8 mouse cellular contexts compared by ENCODE assay signal in the genomic region with DNA sequence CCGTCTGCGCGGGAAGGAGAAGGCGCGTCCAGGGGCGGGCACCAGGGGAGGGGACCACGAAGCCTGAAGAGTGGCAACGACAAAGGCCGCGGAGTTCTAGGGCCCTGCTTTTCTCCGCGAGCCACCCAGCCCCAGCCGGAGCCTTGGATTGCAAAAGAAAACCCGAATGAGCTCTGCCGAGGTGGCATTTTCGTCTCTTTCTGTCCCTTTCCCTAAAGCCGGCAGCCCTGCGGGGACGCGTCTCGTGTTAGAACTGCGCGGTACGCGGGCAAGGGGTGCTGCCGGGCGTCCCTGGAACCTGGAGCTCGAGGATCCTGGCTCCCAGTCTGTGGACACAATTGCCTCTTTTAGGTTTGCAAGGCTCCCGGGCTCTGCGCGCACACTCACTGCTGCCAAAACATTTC.
DNase-seq lines count a peak whose midpoint lies in the region; ATAC-seq and TF ChIP-seq lines count a peak whose summit lies in the region.

No protein-coding gene starts in this region.

- no peak overlapping the region for H3K27ac ChIP-seq in liver, embryonic 11.5 days (ENCODE audit: low read depth, low read length)

- TF ChIP-seq POLR2A in lung, adult 2 months (IDR thresholded peaks at IDR 0.05; ENCODE audit: borderline replicate concordance, extremely low read depth, low read depth, low read length), result no peak

- H3K9me3 ChIP-seq in liver, embryonic 11.5 days (ENCODE audit: control insufficient read depth, low read length), result no peaks in the 10 kb centered on the region

- H3K4me3 ChIP-seq in liver, embryonic 11.5 days (ENCODE audit: low read depth, low read length), result peak overlapping the region; percentile 7; the same call in 1 of the 2 replicates
- H3K4me3 ChIP-seq in lung, adult 2 months (replicated peaks; ENCODE audit: extremely low read depth, low read depth, low read length), result no peak overlapping the region

- no peak overlapping the region for H3K9ac ChIP-seq in liver, embryonic 11.5 days (ENCODE audit: low read depth, low read length)

- no peaks in the 10 kb centered on the region for H3K36me3 ChIP-seq in liver, embryonic 11.5 days (ENCODE audit: control insufficient read depth, insufficient read depth, low read length)

- peak; percentile 10 for DNase-seq in kidney, postnatal 10 days
- no peak for DNase-seq in kidney, adult 11 months
- peak; percentile 44 for DNase-seq in embryo, embryonic 10 days (ENCODE audit: low spot score)
- DNase-seq in gastrocnemius, postnatal 36 days, result peak; percentile 10 to 27
- DNase-seq in liver, embryonic 11.5 days (ENCODE audit: low spot score), result peak; percentile 46
- DNase-seq in layer of hippocampus, postnatal 14 days (ENCODE audit: low spot score in 2 of 2), result no peak
- no peak for DNase-seq in thymus, postnatal 25 days
- no peak for DNase-seq in lung, adult 2 months

- 2% methylated on average over 31 of the region's 31 CpGs for WGBS in liver, embryonic 11.5 days
- WGBS in lung, adult 2 months, result 3% methylated on average over 31 of the region's 31 CpGs

- intact Hi-C loops in gastrocnemius, postnatal 36 days (cut with DNase I), result loop anchor here (2.0 kb wide), 1 partner anchor 583 kb away; no protein-coding TSS in a partner anchor

- H3K4me2 ChIP-seq in liver, embryonic 11.5 days, result no peak overlapping the region

- no peak for TF ChIP-seq CTCF in lung, adult 2 months (IDR thresholded peaks at IDR 0.05; ENCODE audit: insufficient read depth, low read length)

- ATAC-seq in liver, embryonic 11.5 days (replicated peaks; ENCODE audit: low FRiP score), result no peak

- H3K4me1 ChIP-seq in liver, embryonic 11.5 days (replicated peaks; ENCODE audit: control insufficient read depth, insufficient read depth, low read length), result no peaks in the 10 kb centered on the region
- H3K4me1 ChIP-seq in lung, adult 2 months (ENCODE audit: control insufficient read depth, insufficient read depth, low read length), result no peaks in the 10 kb centered on the region

- peaks cover 41% of the 10 kb centered on the region for H3K27me3 ChIP-seq in liver, embryonic 11.5 days (replicated peaks; ENCODE audit: control insufficient read depth, insufficient read depth, low read length)

Comparison
In these comparisons a context has a peak if more than half of its experiments do, and no peak if none do; other contexts are left out.
1. DNase-seq: peak in kidney, postnatal 10 days (single experiment), embryo, embryonic 10 days (single experiment), gastrocnemius, postnatal 36 days (2 of 2) and liver, embryonic 11.5 days (single experiment); none in kidney, adult 11 months (single experiment), layer of hippocampus, postnatal 14 days (0 of 2), thymus, postnatal 25 days (single experiment) and lung, adult 2 months (single experiment).